Mouse (Mus musculus): ENCODE measurements at regions not wholly inside any gene's neighbourhood (a gene's known extent, or its start where the extent isn't known, plus 50 kb on each side); places are given as distances from the start of the nearest gene placed in this dataset.
A peak's percentile ranks its signal among the peaks of the same experiment; 100 is the strongest.

- no peak for DNase-seq
Observed at GRCm38 (mm10) chr17:84107497-84107896, 80.2 kb downstream of the Zfp36l2 start.

- DNase-seq: no peak
Observed at GRCm38 (mm10) chr17:84104242-84104641, 83.5 kb downstream of the Zfp36l2 start.

DNA sequence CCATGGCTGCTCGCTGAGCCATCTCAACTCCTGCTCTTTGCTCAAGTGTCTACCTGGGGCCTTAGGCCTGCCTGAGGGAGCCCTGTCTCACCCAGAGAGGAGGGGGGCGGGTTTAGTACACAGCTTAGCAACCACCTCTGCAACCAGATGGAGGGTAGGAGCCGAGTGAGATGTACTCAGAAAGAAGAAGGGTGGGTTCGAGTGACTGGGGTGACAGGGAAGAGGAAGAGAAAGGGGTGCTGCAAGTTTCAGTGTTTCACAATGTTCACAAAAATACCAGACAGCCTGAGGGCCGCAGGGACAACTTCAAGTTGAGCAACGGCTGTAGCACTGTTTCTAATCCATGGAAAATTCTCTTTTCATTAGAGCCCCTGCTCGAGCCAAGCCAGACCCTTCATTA, 84.4 kb downstream of the Zfp36l2 start:
- no peak for DNase-seq

- DNase-seq: no peak
Observed at GRCm38 (mm10) chr17:84101652-84102051, 86.1 kb downstream of the Zfp36l2 start.

- no peak for DNase-seq
Observed at GRCm38 (mm10) chr17:84100523-84100922, 87.2 kb downstream of the Zfp36l2 start.

GRCm38 (mm10) chr17:84099737-84100136, 88.0 kb downstream of the Zfp36l2 start:
- no peak for DNase-seq

DNA sequence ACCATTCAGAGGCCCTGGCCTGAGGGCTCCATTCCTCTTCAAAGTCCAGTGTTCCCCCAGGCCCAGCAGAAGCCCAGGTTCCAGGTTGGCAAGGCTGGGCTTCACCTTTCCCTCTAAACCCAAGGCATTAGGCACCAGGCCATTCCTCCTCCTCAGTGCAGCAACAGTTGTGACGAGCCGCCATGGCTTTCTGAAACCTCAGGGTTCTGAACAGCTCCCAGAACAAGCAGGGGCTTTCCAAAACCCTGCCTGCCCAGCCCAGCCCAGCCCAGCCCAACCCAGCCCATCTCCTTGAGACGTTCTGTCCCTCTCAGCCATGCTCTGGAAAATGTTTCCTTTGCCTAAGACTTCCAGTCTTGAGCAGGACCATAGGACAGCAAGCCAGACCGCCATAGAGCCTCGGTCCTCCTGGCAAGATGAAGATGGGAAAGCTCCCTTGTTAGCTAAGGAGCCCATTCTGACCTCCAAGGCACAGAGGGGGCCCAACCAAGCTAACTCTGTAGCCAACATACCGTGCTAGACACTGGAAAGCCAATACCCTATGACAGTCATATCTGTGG, 89.8 kb downstream of the Zfp36l2 start:
- DNase-seq: no peak

DNA sequence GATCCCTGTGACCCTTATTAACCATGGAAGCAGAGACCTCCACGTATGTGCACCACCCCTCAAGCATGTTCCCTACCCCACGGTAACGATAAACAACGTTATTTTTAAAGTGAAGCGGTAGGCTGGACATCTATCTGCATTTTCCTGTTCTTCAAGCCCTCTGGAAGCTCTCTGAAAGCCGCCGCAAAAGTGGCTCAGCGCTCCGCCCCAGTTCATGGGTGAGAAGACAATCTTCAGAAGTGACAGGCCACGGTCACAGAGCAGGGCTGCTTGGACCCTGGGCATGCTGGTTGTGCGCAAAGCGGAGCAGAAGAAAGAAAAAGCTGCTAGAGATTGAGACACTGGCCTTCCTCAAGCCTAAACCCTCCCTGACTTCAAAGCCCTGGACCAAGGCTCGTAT, 90.5 kb downstream of the Zfp36l2 start:
- DNase-seq: no peak

DNA sequence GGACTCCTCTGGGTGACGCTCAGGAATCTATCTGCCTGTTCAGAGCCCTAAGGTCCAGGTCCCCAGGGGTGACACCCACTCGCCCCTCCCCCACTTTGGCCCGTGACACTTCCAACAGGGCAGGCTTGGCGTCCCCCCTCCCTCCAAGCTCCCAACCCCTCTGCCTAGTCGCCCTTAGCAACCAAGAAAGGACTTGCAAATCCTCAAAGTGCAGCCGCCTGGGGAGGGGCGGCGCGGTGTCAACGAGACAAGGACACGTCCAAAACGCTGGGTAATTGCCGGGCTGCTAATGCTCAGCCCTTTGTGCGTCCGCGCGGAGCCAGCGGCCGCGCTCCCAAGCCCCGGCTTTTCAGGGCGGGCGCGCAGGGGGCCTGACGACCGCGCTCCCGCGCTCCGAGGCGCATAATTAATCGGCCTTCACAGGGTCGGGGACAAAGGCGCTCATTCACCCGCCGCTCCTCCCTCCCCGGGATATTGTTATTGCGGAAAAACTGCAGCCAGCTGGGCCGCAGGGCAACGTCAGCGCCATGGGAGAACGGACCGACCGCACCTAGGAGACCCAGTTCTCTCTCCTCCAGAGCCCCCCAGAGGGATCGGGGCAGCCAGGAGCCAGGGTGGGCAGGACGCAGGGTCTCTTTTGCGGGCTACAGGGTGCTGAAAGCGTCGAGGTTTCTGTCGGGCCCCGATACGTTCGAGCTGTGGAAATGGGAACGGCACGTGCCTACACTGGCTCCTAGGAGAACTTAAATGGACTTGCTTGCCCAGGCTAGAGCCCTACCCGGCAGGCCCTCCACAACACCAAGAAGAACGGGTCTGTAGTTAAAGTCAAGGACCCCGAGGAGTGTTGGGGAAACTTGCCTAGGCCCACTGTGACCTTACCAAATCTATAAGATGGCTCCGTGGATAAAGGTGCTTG, 91.1 kb downstream of the Zfp36l2 start:
- DNase-seq: no peak

GRCm38 (mm10) chr17:84095829-84096228, 91.9 kb downstream of the Zfp36l2 start:
- no peak for DNase-seq

DNA sequence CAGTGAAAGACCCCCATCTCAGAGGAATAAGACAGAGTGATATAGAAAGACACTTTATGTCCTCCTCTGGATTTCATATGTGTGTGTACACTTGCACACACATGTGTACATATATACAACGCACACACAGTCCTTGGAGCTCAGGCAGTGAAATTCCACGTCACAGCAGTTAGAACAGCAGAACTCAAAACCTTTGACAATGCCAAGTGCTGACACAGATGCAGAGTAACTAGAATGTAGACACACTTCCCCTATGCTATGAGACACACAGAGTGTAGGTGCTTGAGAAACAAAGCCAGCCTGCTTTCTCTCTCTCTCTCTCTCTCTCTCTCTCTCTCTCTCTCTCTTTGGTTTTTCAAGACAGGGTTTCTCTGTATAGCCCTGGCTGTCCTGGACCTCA, 92.7 kb downstream of the Zfp36l2 start:
- DNase-seq: no peak

DNA sequence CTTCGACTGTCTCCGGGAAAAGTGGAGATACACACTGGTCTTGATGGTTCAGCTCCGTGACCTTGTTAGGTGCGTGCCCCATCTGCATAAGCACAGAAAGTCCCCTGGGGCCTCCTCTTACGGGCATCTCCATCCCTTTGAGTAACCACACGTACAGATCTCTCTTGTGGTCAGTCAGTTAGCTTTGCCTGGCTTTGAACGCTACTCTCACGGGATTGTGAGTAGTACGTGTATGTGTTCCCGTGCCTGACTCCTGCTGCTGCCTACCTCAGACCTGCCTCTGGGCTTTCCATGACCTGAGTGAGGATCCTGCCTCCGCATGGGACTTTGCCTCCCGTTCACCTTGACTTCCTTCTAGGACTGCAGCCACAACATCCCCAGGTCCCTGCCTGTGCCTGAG, 101.4 kb downstream of the Zfp36l2 start:
- DNase-seq: no peak

- DNase-seq: peak; percentile 67
Observed at GRCm38 (mm10) chr17:84085721-84086120, 102.0 kb downstream of the Zfp36l2 start.

GRCm38 (mm10) chr17:84085232-84085631, 102.5 kb downstream of the Zfp36l2 start:
- no peak for DNase-seq

DNA sequence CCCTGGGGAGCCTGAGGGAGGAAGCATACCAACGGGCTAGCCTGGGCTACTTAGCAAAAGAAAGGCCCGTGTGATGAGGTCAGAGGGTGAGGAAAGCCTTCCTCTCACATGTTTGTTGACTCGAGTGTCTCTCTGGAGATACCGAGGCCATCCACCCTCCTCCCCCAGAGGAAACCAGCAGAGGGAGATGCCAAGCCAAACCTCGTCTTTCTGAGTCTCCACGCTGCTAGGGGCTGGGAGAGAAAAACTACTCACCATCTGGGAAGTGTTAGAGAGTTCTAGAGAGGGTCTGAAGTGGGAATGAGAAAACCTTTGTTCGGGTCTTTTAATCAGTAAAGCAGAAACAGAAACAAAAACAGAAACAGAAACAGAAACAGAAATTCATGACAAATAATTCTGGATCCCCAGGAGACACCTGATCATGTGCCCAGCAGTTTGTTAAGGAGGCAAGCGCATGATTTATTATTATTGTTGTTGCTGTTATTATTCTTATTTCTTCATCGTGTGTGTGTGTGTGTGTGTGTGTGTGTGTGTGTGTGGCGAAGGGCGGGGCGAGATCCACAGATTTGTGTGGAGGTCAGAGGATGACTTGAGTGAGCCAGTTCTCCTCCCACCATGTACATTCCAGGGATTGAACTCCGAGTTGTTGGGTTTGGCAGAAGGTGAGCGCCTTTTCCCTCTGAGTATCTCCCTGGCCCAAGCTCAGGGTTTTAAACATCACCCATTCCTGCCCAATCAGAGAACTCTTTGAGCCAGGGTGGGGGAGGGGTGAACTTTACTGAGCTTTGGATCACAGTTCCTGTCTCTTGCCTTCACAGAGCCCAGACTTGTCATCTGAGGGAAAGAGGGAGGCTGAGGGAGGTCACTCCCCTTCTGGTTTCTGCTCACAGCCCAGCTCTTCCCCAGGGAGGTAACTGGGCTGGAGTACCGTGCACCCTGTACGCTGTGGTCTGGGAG, 104.2 kb downstream of the Zfp36l2 start:
- DNase-seq: peak; percentile 58

DNA sequence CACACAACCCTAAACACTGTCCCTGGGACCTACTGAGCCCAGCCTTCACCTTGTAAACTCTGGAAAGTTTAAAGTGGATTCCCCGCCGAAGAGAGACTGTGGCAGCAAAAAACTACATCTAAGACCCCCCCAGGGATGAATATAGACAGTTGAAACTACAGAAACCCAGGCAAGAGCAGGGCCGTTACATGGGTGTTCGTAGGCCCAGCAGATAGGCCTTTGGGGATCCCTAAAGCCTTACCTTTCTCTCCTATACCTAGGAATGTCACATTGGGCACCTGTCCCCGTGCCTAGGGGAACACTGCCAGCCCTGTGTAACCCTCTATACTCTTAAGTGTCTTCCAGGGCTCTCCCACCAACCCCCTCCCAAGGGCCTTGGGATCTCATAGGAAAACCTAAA, 105.2 kb downstream of the Zfp36l2 start:
- no peak for DNase-seq

DNA sequence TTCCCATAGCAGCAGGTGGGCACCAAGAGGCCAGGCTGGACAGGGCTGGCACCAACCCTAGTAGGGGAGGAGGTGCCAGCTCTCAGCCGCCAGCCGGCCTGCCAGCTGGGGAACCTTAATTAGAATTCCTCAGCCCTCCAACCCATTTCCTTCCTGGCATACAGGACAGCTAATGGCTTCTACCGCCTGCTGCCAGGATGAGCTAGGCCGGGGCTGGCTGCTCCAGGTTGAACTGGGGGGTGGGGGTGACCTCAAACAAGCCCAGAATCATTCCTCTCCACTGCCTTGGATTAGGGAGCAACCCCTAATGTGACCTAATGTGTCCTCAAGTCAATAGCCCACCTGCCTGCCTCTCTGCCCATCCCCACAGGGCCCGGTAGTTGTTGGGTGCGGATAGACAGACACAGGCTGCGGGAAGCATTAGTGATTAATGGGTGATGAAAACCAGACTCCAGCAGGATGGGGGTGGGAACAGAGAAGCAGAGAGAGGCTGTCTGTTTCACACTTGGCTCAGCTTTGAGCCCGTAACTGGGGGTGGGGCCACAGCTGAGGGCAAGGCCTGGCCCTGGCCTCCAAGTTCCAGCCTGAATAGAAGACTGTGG, 105.9 kb downstream of the Zfp36l2 start:
- DNase-seq: peak; percentile 55

DNA sequence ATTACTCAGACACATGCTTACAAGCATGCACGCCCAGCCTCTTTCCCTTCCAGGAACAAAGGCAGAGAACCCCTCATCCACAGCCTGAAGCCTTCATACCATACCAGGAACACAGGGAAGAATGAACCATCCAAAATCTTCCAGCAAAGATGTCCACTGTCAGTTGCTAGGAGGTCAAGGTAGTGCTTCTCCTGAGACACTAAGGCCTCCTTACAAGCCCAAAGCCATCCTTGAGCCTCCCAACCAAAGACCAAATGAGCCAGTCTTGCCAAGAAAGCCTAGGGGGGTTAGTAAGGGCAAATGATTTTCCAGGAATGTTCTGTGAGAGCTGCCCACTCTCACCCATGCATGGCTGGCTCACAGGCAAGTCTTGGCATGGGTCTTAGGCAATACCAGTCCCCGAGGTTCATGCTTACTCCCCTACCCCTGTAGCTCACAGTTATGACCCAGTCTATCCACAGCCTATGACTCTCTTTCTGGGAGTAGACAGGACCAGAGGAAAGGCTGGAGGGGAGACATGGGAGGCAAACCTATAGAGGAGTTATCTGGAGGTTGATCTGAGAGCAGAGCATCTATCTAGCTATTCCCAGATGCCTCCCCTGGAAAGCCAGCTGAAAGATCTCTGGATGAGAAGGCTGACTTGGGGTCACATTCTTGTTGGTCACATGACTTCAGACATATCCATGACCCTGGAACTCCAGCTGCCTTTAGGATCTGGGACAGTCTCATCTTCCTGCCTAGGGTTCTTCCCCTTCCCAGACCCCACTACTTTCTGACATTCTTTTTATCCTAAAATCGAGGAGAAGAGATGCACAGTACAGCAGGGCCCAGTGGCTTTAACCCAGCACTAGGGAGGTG, 112.4 kb downstream of the Zfp36l2 start:
- peak; percentile 42 for DNase-seq

DNA sequence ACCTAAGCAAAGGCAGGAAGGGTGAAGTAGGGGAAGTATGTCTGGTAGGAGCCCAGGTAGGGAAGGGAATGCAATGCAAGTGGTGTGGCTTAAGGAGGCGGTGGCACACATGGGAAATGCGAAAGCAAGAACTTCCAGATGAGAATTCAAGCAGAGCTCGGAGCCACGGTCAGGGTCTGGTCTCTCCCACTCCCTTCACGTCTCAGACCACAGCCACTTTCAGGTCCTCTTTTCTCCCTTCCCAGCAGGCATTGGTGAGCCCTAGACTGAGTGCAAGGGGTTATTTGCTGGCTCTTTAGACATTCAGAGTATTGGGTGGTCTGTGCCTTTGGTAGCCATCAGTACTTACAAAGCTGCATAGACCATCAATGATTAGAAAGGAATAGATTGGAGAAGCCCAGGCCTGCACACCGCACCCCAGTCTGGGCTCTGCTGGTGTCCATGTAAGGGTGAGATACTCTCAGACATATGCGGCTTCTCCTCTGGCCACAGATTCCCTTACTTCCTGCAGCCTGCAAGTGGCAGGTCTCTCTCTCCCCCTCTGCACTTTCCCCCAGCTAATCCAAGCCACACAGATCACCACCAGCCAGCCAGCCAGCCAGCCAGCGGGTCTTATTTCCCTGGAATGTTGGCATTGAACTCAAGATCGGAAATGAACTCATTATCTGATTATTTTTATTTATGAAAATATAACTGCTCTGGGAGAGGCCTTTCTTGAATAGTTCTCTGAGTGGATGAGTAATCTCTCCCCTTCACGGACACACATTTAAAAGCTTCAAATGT, 113.6 kb downstream of the Zfp36l2 start:
- DNase-seq: peak; percentile 53

- no peak for DNase-seq
Observed at GRCm38 (mm10) chr17:84072426-84073030, 115.2 kb downstream of the Zfp36l2 start.

- no peak for DNase-seq
Observed at GRCm38 (mm10) chr17:84071855-84072254, 115.9 kb downstream of the Zfp36l2 start.

All from kidney, adult 9 months (tissue).